Mouse (Mus musculus) thymus, postnatal 25 days (tissue): Measurements from ENCODE around the gene Gtf3c4.

Experiments
- DNase-seq: peaks from one replicate; pipeline ENCODE4 v3.0.0; 2022

The Gtf3c4 gene

DNA sequence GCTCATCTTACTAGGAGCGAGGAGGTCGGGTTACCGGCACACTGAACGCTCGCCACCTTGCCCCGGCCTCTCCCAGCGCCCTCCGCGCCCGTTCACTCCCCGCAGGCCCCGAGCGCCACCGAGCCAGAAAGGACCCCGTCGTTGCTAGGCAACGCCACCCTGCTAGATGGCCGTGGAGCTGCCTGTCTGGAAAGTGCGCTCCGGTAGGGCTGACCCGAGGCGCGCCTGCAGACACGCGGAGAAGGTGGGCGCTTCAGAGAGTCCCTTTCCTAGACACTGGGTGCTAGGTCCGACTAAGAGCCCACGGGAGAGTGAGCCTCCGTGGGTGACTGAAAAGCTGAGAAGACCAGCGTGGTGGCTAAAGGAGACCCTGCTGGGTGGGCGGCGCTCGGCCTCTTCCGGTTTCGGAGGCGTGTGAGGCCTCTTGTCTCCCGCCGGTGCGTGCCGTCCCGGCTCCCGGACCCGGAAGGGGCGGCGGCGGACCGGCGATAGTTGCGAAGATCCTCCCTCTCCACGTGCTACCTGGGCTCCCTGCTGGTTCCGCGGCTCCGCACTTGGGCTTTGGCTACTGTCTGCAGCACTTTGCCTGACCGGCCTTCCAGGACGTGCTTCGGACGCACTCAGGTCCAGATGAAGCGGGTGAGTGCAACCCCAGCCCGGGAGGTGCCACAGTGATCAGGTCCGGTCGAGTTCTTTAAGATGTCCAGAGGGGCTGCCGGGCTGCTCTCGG, at the start of gene Gtf3c4, which contains the start of gene Ddx31:
Gene Gtf3c4 (minus strand): TSS at position 139 of the 730 bp plus-strand sequence.
Gene Ddx31 (plus strand): TSS at position 185 of the 730 bp plus-strand sequence.
- peak; percentile 95 for DNase-seq

DNA sequence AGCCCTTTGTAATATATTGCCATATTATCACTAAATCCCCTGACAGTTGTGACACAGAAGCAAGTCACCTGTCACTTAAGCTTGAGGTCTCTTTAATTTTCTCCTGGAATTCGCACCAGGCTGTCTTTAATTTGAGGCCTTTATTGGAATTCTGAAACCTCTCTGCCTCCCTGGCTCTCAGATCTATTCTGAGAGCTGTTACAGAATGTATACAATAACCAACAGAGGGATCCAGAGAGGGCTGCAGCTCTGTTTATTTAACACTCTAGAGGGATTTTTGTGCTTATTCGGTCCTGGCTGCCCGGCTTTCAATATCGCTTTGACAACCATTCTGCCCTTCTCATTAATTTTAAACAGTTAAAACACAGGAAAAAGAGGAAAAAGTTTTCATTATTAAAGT, 44.8 kb upstream of the Gtf3c4 start:
- no peak for DNase-seq

DNA sequence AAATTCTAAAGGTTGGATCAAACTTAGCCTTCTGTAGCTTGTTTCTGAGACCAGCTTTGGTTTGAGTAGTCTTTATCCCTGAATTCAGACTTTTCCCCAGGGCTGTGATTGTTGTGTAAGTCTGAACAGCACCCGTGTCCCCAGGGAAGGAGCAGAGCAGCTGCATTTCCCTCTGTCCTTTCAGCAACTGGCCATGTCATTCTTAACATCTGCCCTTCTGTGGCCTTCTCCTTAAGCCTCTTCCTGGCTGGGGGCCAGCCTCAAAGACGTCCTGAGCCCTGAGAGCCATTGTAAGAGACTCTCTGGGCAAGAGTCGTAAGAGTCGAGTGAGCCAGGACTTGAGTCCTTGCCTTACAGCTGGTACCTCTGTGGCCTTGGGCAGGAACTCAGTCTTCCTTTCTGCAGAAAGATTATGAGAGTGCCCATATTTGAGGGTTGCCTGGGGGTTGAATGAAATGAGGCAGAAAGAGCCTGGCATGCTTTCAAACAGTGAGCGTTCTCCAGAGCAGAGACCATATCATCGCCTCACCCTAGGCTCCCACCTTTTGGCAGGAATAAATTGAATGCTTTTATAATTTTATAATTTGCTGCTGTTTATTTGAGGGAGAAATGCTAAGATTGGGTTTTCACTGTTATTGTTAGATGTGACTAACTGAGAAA, 42.8 kb upstream of the Gtf3c4 start:
- DNase-seq = no peak

DNA sequence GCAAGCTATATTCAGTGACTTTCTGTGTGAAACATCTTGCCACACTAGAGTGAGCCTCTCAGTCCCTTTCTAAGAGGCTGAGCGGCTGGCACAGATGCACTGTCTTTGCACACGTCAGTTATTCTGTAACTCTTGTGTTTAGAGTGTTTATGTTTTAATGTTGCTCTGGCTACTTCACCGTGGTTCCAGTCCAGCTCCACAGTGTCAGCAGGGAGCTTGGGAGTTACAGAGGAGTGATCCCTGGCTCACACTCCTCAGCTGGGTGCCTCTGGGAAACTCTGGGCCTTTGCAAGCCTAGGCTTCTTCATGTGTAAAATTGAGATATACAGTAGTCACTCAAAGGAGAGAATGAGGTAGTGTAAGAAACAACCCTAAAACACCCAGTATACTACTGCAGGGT, 41.9 kb upstream of the Gtf3c4 start:
- DNase-seq = no peak

DNA sequence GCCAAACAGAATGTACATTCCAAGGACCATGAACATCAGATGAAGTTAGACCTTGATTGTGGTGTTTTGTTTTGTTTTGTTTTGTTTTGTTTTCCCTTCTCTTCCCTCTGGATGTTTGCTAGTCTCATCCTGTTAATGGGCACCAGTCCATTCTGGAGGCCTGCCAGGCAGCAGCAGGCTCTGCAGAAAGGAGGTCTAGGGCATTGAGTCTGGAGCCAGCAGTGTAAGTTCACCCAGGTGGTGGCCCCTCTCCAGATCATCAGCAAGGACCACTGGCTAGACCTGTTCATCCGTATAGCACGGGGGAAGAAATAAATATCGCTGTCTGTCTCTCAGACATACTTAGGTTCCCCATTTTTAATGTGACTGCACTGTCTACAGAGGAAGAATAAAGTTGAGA, 41.1 kb upstream of the Gtf3c4 start:
- no peak for DNase-seq

DNA sequence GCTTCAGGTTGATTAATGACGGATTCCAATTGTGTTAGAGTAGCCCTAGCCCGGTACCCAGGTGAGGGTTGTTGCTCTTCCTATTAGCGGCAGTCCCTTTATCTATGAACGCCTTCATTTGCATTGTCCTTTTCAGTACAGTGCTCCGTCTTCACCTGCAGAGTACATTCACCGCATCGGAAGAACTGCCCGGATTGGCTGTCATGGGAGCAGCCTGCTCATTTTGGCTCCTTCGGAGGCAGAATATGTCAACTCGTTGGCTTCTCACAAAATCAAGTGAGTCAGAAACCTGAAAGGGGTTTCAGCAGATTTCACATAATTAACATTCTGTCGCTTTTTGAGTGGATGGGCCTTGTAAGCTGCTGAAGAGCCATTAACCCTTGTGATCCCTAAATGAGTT, 35.4 kb upstream of the Gtf3c4 start:
- no peak for DNase-seq

DNA sequence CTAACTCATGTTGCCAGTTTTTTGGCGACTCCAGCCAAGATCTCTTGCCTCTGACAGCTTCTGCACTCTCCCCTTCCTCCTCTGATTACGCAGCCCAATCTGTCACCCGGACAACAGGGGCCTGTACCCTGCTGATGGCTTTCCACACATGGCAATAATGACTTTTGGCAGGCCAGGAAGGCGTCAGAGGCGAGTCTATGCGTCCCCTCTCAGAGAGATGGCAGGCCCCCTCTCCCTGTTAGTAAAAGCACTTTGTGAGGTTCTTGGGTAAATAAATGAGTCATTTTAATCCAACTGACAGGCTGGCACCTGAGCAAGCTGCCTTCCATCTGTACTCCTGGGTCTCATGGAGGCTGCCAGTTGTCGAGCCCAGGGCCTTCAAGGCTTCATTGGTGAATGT, 27.3 kb upstream of the Gtf3c4 start:
- no peak for DNase-seq

DNA sequence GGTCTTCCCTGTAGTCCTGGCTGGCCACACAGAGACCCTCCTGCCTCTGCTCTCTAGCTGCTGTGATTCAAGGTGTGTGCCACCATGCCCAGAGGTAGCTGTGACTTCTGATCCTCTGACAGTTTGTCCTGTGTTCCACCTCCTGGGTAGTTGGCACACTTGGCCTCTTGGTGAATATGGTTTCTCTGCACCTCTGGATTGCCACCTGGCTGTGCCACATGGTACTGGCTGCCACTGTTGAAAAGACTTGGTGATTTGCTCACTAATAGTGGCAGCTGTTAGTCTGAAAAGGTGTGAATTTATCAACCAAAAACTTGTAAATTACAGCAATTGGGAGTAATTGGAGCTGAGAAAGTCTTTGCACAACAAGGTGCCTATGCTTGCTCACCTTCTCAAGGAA, 23.7 kb upstream of the Gtf3c4 start:
- peak; percentile 6 for DNase-seq

DNA sequence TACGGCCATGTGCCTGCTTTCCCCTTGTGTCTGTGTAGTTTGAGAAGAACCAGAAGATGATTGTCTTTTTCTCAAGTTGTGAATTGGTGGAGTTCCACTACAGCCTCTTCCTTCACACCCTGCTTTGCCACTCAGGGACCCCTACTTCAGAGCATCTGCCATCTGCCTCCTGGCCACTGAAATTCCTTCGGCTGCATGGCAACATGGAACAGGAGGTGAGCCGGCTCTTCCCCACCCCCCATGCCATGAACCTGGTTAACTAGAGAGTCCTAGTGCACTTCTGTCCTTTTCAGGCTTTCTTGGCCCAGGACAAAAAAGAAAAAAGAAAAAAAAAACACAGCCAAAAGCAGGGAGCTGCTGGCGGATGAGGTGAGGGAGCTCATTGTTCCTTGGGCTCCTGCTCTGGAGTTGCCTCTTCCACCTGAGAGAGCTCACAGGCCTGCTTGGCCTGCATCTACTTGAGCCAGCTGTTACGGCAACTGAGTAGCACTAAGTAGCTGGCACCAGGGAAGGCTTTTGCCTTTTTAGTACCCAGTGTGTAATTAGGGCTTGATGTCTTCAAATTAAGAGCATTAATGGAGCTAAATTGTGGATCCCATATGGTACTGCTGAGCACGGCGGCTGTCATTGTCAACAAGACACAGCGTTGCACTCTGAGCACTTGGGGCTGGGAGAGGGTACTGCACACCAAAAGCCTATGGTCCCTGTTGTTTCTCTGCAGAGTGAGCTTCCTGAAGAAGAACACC, 20.7 kb upstream of the Gtf3c4 start:
- DNase-seq = no peak

DNA sequence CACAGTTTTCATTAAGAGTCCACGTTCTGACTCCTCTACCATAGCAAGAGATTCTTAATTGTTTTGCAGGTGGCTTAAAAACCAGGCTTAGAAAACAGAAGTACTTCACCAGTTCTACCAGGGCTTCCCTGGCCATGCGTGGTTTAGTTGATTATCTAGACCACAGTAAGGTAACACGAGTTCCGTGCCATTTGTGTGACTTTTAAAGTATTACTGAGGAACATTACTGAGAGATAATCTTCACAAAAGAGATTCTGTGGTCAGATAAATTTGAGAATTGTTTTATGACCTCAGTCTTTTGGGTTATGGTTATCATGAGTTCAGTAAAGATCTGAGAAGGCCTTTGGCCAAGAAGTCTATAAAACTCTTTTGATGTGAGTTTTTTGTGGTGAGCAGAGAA, 19.1 kb upstream of the Gtf3c4 start:
- DNase-seq = no peak

DNA sequence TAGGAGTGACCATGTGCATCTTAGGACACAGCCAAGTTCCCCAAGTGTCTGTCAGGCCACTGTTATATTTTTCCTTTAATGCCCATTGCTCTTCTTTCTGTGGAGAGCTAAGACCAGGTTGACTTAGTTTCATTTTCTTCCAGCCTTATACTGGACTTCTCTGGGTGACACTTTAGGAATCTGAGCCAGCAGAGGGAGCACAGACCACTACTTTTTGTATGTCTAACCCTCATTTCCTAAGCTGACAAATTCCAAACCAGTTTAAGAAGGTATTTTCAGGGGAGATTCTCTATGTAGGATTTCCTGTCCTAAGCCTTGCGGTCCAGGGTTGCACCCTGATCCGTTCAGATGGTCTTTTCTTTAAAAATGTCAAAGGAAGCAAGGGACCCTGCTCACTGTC, 15.6 kb upstream of the Gtf3c4 start:
- DNase-seq = no peak

DNA sequence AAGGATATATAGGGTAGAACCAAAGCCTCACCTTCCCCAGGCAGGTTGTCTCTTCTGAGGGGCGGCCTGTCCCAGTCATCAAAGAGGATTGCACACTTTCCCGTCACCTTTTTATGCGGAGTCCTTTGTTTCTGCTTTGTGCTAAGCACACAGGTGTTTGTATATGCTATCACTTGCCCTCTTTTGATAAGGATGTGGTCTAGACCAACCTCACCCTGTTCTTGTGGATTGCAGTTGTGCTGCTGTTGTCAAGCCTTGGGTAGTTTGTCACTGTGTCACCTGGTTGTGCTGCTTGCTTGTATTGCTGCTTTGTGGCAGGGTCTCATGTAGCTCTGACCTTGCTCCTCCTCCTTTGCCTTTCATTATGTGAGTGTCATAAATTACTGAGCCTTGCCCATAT, 12.4 kb upstream of the Gtf3c4 start:
- DNase-seq = no peak

DNA sequence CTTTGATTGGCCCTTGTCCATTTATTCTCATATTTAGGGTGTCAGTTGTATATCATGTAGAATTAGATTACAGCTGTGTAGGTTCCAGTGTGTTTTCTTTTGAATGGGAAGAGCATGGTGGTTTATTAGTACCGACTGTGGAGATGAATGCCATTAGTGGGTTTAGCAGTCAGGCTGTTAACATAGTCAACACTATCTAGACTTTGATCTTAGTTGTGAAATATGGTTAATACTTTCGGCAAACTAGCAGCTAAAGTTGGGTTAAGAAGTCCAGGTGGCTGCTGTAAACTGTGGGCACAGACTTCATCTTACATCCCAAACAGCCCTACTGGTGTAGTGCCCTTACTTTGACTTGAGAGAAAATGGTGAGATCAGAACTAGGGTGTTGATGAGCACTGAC, 8.7 kb upstream of the Gtf3c4 start:
- DNase-seq = no peak

DNA sequence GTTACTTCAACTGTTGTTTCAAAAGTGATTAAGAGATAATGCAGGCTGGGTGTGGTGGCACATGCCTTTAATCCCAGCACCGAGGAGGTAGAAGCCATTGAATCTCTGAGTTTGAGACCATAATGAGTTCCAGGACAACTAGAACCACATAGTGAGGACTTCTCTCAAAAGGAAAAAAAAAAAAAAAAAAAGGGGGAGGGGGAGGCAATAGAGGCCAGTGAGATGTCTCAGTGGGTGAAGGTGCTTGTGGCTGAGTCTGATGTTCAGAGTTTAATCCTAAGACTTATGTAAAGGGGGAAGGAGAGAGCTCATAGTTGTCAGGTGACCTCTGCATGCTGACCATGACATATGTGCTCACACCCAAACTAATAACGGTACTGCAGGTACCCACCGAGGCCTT, 1.9 kb upstream of the Gtf3c4 start:
- DNase-seq = no peak

DNA sequence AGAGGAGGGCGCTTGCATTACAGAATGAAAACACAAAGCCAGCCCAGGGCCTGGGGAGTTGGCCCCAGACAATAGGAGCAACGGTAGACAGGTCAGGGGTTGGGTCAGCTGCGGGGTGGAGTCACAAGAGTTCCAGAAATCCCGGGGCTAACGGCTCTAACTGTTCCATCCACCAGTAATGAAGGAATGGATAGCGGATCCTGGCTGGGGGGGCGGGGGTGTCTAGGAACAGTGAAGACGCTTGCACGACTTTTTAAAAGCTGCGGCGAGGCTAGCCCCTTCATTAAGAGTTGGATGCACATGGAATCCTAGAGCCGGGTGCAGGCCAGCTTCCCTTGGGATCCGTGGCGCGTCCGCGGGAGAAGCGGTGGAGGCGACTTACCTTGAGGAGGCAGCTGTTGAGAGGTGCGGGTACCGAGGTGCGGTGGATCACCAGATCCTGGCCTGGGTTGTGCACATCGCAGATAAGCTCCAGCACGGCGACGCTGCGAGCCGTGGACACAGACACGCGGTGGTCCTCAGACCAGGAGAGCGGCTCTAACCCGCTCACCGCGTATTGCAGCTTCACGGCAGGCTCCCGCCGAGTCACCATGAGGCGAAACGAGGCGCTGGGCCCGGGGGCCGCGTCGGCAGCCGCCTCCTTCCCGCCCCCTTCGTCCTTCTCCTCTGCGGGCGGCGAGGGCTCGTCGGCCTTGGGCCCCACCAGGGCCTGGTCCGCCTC, 499 bp downstream of the Gtf3c4 start:
- no peak for DNase-seq

DNA sequence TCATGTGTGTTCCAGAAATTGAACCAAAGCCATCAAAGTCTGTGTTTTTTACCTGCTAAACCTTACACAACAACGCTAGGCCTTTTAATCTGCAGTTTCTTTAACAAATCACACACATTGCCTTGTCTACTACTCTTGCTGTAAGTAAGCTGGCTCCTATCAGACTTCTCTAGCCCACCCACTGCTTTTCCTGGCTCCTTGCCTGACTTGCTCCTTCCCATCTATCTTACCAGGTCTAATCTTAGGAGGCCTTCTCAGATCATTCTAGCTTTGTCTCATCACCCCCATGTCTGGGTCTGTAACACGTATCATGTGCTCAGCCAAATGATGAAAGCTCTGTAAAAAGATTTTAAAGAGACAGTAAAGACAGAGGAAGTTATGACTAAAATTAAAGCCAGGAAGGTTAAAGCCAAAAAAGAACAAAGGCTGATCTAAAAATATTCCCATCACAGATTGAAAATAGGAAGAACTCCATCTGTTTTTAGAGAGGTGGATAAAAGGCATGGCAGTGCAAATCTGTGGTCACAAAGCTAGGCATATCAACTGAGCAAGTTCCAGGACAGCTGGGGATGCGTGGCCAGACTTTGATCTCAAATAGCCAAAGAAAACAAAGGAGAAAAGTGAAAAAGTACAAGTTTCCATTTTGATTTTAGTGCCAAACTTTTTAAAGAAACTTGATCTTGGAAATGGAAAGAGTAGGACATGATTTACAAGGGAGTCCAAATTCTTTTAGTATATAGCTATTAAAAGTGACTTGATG, 3.8 kb downstream of the Gtf3c4 start:
- no peak for DNase-seq

DNA sequence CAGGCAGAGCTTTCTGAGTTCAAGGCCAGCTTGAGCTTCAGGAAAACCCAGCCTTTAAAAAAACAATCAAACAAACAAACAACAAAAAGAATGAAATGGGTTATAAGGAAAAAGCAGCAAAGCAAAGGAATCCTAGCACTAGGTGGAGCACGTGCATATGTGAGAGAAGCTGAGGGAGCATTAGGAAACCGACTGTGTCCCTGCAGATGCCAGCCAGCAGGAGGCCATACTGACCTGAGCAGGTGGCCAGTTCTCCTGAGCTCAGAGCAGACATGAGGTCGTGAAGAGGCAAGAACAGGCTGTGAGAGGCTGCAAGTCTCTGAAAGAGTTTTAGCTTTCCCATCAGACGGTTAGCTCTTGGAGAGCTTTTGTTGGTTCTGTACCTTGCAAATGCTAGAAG, 10.9 kb downstream of the Gtf3c4 start:
- DNase-seq = no peak

DNA sequence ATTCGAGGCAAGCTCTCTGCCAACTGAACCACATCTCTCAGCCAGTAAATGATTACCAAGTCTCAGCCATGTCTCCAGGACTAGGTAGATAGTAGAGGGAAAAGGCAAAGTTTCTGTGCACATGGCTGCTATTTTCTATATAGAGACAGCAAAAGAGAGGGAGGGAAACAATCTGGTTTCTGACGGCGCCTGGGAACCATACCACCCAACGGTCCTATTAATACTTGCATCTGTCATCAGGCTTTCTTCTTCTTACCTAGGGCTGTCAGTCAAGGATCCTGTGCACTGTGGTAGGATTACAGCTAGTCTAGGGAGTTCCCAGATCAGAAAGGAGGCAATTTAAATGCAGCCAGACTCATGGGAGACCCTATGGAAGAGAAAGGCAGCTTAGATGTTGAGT, 21.3 kb downstream of the Gtf3c4 start:
- no peak for DNase-seq

DNA sequence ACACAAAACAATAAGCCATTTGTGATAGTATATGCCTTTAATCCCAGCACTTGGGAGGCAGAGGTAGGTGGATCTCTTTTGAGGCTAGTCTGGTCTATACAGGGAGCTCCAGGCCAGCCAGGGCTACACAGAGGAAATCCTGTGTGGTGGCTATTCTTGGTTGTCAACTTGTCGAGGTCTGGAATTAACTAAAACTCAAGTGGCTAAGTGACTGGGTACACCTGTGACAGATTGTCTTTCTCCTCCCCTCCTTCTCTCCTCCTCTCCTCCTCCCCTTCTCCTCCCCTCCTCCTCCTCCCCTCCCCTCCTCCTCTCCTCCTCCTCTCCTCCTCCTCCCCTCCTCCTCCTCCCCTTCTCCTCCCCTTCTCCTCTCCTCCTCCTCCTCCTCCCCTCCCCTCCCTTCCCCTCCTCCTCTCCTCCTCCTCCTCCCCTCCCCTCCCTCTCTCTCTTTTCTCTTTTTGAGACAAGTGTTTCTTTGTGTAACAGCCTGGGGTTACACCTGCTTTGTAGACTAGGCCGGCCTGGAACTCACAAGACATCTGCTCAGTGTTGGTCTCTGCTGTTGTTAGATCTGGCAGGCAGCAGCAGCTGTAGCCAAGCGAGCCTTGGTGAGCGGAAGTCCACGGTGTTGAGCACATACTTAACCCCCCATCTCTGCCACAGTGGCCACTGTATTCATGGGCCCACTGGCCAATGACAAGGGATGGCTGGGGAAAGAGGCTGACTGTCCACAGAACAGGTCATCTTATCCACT, 29.7 kb downstream of the Gtf3c4 start:
- DNase-seq = peak; percentile 16

DNA sequence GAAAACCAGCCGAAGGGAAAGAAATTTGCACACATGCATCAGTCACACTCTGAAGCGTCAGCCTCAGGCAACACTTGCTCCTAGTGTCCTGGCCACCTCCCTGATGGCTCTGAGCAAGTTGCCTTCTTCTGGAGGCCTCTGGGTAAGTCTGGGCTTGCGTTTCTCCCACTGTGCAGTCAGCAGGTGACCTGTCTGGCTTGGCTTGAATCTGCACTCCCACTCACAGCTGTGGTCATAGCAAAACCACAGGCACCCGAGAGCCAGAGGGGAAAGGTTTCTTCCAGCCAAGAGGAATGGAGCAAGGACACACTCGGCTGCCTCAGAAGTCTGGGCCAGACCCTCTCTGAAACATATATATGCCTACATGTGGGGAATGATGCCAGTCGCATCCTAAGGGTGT, 31.3 kb downstream of the Gtf3c4 start:
- DNase-seq = no peak

DNA sequence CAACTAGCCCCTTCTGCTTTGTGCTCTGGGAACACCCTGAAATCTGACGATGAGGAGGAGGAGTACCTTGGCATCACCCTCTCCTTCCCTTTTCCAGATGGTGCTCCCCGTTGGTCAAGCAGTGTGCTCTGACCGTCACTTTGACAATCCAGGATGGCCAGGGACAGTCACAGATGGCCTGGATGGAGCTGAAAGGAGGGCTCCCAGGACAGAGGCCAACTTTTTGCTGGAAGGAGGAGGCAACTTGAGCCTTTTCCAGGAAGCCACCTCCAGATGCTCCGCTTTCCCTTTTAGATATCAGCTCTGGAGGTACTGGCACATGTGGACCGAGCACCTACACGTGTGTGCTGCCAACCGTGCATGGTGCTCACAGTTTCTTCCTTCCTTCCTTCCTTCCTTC, 36.8 kb downstream of the Gtf3c4 start:
- no peak for DNase-seq

DNA sequence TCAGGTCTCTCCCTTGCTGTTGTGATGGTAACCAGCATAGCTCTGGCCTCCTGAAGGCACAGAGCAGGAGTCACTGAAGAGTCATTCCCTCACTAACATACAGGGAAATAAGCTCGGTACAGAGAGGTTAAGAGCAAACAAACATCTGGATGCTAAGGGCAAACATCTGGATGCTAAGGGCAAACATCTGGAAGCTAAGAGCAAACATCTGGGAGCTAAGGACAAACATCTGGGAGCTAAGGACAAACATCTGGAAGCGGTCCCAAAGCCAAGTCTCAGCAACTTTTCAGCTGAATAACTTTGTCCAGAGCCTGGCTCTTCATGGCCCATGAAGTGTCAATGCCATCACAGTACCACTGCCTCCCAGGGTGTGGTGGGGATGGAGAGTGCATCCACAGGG, 40.6 kb downstream of the Gtf3c4 start:
- no peak for DNase-seq
